7 mouse cellular contexts compared by ENCODE assay signal in genomic region chr5:143526698-143527331, GRCm38 (mm10). TPM values are rescaled to one million over a fixed set of nuclear protein-coding genes. Genes with fewer than 3 reads are reported as not detected.
DNase-seq lines count a peak whose midpoint lies in the region; ATAC-seq and TF ChIP-seq lines count a peak whose summit lies in the region.

No protein-coding gene starts in this region.

- H3K27ac ChIP-seq in forebrain, embryonic 10.5 days: peak overlapping the region; percentile 99
- H3K27ac ChIP-seq in intestine, postnatal 0 days (ENCODE audit: low read depth, low read length): peak overlapping the region; percentile 100

- H3K9me3 ChIP-seq in G1E (replicated peaks): no peaks in the 10 kb centered on the region
- H3K9me3 ChIP-seq in forebrain, embryonic 10.5 days: no peaks in the 10 kb centered on the region
- no peaks in the 10 kb centered on the region for H3K9me3 ChIP-seq in intestine, postnatal 0 days (ENCODE audit: control insufficient read depth)

- peak overlapping the region; percentile 86 for H3K4me3 ChIP-seq in G1E (ENCODE audit: low read depth, low read length)
- peak overlapping the region; percentile 99 for H3K4me3 ChIP-seq in forebrain, embryonic 10.5 days
- peak overlapping the region; percentile 98 for H3K4me3 ChIP-seq in intestine, postnatal 0 days (ENCODE audit: low read depth, low read length)

- H3K9ac ChIP-seq in intestine, postnatal 0 days (ENCODE audit: low read depth, low read length): peak overlapping the region; percentile 100

- peak; percentile 60 for DNase-seq in CD4-positive helper T cell, adult 2 months (ENCODE audit: low read depth, low spot score)
- DNase-seq in G1E (ENCODE audit: low spot score): no peak
- DNase-seq in forebrain, embryonic 10.5 days (ENCODE audit: extremely low spot score, low spot score): peak; percentile 28
- peak; percentile 52 for DNase-seq in lung, postnatal 14 days
- DNase-seq in spleen, adult 12 weeks (ENCODE audit: low spot score): peak; percentile 35
- no peak for DNase-seq in right cerebral cortex, postnatal 25 days

- peak overlapping the region; percentile 74 for H3K4me2 ChIP-seq in intestine, postnatal 0 days (replicated peaks; ENCODE audit: low read depth)

- H3K36me3 ChIP-seq in G1E (replicated peaks): peaks cover 38% of the 10 kb centered on the region
- peaks cover 19% of the 10 kb centered on the region for H3K36me3 ChIP-seq in forebrain, embryonic 10.5 days (replicated peaks)
- H3K36me3 ChIP-seq in intestine, postnatal 0 days (ENCODE audit: control insufficient read depth, insufficient read depth): no peaks in the 10 kb centered on the region

- H3K27me3 ChIP-seq in G1E (ENCODE audit: insufficient read depth, low read length): no peaks in the 10 kb centered on the region
- no peaks in the 10 kb centered on the region for H3K27me3 ChIP-seq in forebrain, embryonic 10.5 days (ENCODE audit: poor library complexity, severe bottlenecking)
- no peaks in the 10 kb centered on the region for H3K27me3 ChIP-seq in intestine, postnatal 0 days (replicated peaks; ENCODE audit: control insufficient read depth, insufficient read depth, low read length)

- 15% methylated on average over 28 of the region's 28 CpGs for WGBS in forebrain, embryonic 10.5 days
- WGBS in intestine, postnatal 0 days: under 1% methylated on average over 28 of the region's 28 CpGs

- H3K4me1 ChIP-seq in G1E (ENCODE audit: insufficient read depth, low read depth, low read length): peaks cover 55% of the 10 kb centered on the region
- peaks cover 35% of the 10 kb centered on the region for H3K4me1 ChIP-seq in forebrain, embryonic 10.5 days
- peaks cover 9% of the 10 kb centered on the region; the same call in 1 of the 2 replicates for H3K4me1 ChIP-seq in intestine, postnatal 0 days (replicated peaks; ENCODE audit: control insufficient read depth, insufficient read depth, low read length)

- TF ChIP-seq CTCF in G1E (IDR thresholded peaks at IDR 0.05; ENCODE audit: low read depth, low read length): no peak
- TF ChIP-seq CTCF in intestine, postnatal 0 days (IDR thresholded peaks at IDR 0.05; ENCODE audit: low read depth): no peak

- ATAC-seq in G1E (ENCODE audit: extremely low read depth, insufficient number of reproducible peaks, low FRiP score, poor library complexity, severe bottlenecking): no peak
- 0 out of 2 replicates have a peak, but pooled peaks have one; percentile 23 for ATAC-seq in intestine, postnatal 0 days

RNA-seq across cellular contexts. Expression of gene Rac1, which starts 1.0 kb away (rescaled TPM):
- total RNA-seq in G1E (2014; fragmentation: Nextera tagmentation) (802 and 891 TPM in 2 replicates), G1E (2017) (150 and 168 TPM in 2 replicates)
- 93.2 and 99.6 TPM in 2 replicates for polyA plus RNA-seq in G1E (2012)
- polyA plus RNA-seq in forebrain, embryonic 10.5 days (2016; fragmentation: Nextera tagmentation; extraction: Ambion mirVana): 346 and 370 TPM in 2 replicates
- 375 and 413 TPM in 2 replicates for polyA plus RNA-seq in intestine, postnatal 0 days (2015; fragmentation: Nextera tagmentation; extraction: Ambion mirVana)

Comparison
In these comparisons a context has a peak if more than half of its experiments do, and no peak if none do; other contexts are left out.
1. DNase-seq: peak in CD4-positive helper T cell, adult 2 months (single experiment), forebrain, embryonic 10.5 days (single experiment), lung, postnatal 14 days (single experiment) and spleen, adult 12 weeks (single experiment); none in G1E (single experiment) and right cerebral cortex, postnatal 25 days (single experiment).
2. Peak in every context shown above with its lines, with median percentiles within 50 percentile points of each other: H3K4me3 ChIP-seq.